Mouse (Mus musculus) G1E (cell line): Measurements from ENCODE around the gene Ctla2b. TPM values are rescaled to one million over a fixed set of nuclear protein-coding genes. Genes with fewer than 3 reads are reported as not detected.

Experiments
- ATAC-seq: 2 replicates; pipeline ENCODE4 v1.8.0; 2016; ENCODE audit warnings: mild to moderate bottlenecking; ENCODE audit not compliant: insufficient number of reproducible peaks, poor library complexity, low FRiP score, severe bottlenecking; ENCODE audit errors: extremely low read depth
- DNase-seq: peaks from one replicate; pipeline ENCODE4 v3.0.0; 2012; ENCODE audit warnings: low spot score
- H3K27me3 ChIP-seq: 2 replicates; pipeline ENCODE4 v1.6.1; 2012; ENCODE audit warnings: mild to moderate bottlenecking, low read length, inconsistent platforms; ENCODE audit not compliant: insufficient read depth
- H3K36me3 ChIP-seq: replicated peaks from 2 replicates; pipeline ENCODE3; 2012; ENCODE audit warnings: mild to moderate bottlenecking, inconsistent platforms
- H3K4me1 ChIP-seq: 2 replicates; pipeline ENCODE4 v1.6.1; 2012; ENCODE audit warnings: low read depth, low read length, inconsistent platforms, mixed read lengths; ENCODE audit not compliant: insufficient read depth
- H3K4me3 ChIP-seq: 2 replicates; pipeline ENCODE4 v1.5.1; 2012; ENCODE audit warnings: low read depth, mild to moderate bottlenecking, inconsistent platforms, low read length, moderate library complexity, mixed read lengths
- H3K9me3 ChIP-seq: replicated peaks from 2 replicates; pipeline ENCODE4 v1.6.1; 2012; ENCODE audit warnings: inconsistent platforms
- CTCF ChIP-seq: IDR thresholded peaks from 2 replicates; pipeline ENCODE4 v1.5.1; 2012; ENCODE audit warnings: low read depth, low read length, inconsistent platforms, mixed read lengths
- GATA1 ChIP-seq: IDR thresholded peaks from 2 replicates; pipeline ENCODE4 v1.6.1; 2012; ENCODE audit warnings: borderline replicate concordance, low read length, inconsistent platforms, mixed read lengths
- GATA2 ChIP-seq: IDR thresholded peaks from 2 replicates; pipeline ENCODE4 v1.6.1; 2012; ENCODE audit warnings: low read depth, low read length, inconsistent platforms, borderline replicate concordance
- POLR2AphosphoS5 ChIP-seq: IDR thresholded peaks from 2 replicates; pipeline ENCODE4 v1.6.1; 2012; ENCODE audit warnings: low read depth, low read length, inconsistent platforms; ENCODE audit not compliant: insufficient replicate concordance
- TAL1 ChIP-seq: conservative IDR thresholded peaks from 2 replicates; pipeline ENCODE4 v1.6.1; 2012; ENCODE audit warnings: low read depth, low read length, inconsistent platforms, mixed read lengths
- polyA plus RNA-seq: library from polyadenylated mRNA; stranded (reverse); fragments of >175 nt; gene quantifications from 2 replicates; pipeline ENCODE4 v1.2.3, GENCODE M21; 2012
- total RNA-seq, 2 experiments: library from RNA; stranded (forward) in 1 of 2; stranded (reverse) in 1 of 2; fragments of 200-1000 nt in 1 of 2; fragments of >200 nt in 1 of 2; fragmentation: Nextera tagmentation in 1 of 2; gene quantifications; 2 replicates each; pipeline ENCODE4 v1.2.3; 2014 to 2017

The Ctla2b gene
- total and polyA plus RNA-seq, 3 experiments = 0.22 TPM; not detected in 2

GRCm38 (mm10) chr13:60892301-60892700 lies 4.9 kb downstream of the Ctla2b start:
- no peak for DNase-seq
- no peak for ATAC-seq
- Histone ChIP-seq H3K4me1 (no peaks in the 10 kb centered on the region), H3K9me3 (peaks cover 16% of the 10 kb centered on the region), H3K27me3 (no peaks in the 10 kb centered on the region), H3K4me3 (no peak overlapping the region), H3K36me3 (no peaks in the 10 kb centered on the region)
- no peak for TF ChIP-seq CTCF
- no peak for TF ChIP-seq TAL1
- no peak for TF ChIP-seq GATA1
- no peak for TF ChIP-seq POLR2AphosphoS5
- no peak for TF ChIP-seq GATA2

GRCm38 (mm10) chr13:60864281-60864680 lies 33.0 kb downstream of the Ctla2b start, which contains the start of gene 4930486L24Rik:
Gene 4930486L24Rik (minus strand): TSS chr13:60864475.
- H3K4me1 ChIP-seq = no peaks in the 10 kb centered on the region
- no peak for TF ChIP-seq GATA1
- ATAC-seq (no peak), DNase-seq (no peak)
- no peaks in the 10 kb centered on the region for H3K27me3 ChIP-seq
- no peaks in the 10 kb centered on the region for H3K36me3 ChIP-seq
- peaks cover 16% of the 10 kb centered on the region for H3K9me3 ChIP-seq
- H3K4me3 ChIP-seq = no peak within 1 kb of the TSS

GRCm38 (mm10) chr13:60848241-60849120 lies 48.8 kb downstream of the Ctla2b start:
- ATAC-seq (no peak), DNase-seq (no peak)
- Histone ChIP-seq H3K4me1 (no peaks in the 10 kb centered on the region), H3K36me3 (no peaks in the 10 kb centered on the region), H3K27me3 (no peaks in the 10 kb centered on the region), H3K4me3 (no peak overlapping the region), H3K9me3 (peaks cover 12% of the 10 kb centered on the region)
- TF ChIP-seq GATA2 (no peak), CTCF (no peak), TAL1 (no peak), POLR2AphosphoS5 (no peak), GATA1 (no peak)

Other genes starting within 250 kb of the Ctla2b start
- not detected in 2 replicates for gene BC051665, start 111.1 kb downstream of the Ctla2b start, total RNA-seq (2014; fragmentation: Nextera tagmentation)
- gene BC051665, start 111.1 kb downstream of the Ctla2b start, total RNA-seq (2017) = not detected in 2 replicates
- gene BC051665, start 111.1 kb downstream of the Ctla2b start, polyA plus RNA-seq = not detected in 2 replicates
- not detected in 2 replicates for gene Ctsll3, start 94.6 kb downstream of the Ctla2b start, total RNA-seq (2014; fragmentation: Nextera tagmentation)
- gene Ctsll3, start 94.6 kb downstream of the Ctla2b start, total RNA-seq (2017) = not detected in 2 replicates
- not detected in 2 replicates for gene Ctsll3, start 94.6 kb downstream of the Ctla2b start, polyA plus RNA-seq
- gene 4930486L24Rik, start 33.0 kb downstream of the Ctla2b start, total RNA-seq (2014; fragmentation: Nextera tagmentation) = not detected in 2 replicates
- gene 4930486L24Rik, start 33.0 kb downstream of the Ctla2b start, total RNA-seq (2017) = not detected in 2 replicates
- not detected in 2 replicates for gene 4930486L24Rik, start 33.0 kb downstream of the Ctla2b start, polyA plus RNA-seq
- gene Gm49392, start 553 bp downstream of the Ctla2b start, total RNA-seq (2014; fragmentation: Nextera tagmentation) = not detected in 2 replicates
- gene Gm49392, start 553 bp downstream of the Ctla2b start, total RNA-seq (2017) = not detected in 2 replicates
- not detected in 2 replicates for gene Gm49392, start 553 bp downstream of the Ctla2b start, polyA plus RNA-seq
- gene Tpbpb, start 7.4 kb upstream of the Ctla2b start, total RNA-seq (2014; fragmentation: Nextera tagmentation) = not detected in 2 replicates
- gene Tpbpb, start 7.4 kb upstream of the Ctla2b start, total RNA-seq (2017) = not detected in 2 replicates
- not detected in 2 replicates for gene Tpbpb, start 7.4 kb upstream of the Ctla2b start, polyA plus RNA-seq
- gene Gm49393, start 38.1 kb upstream of the Ctla2b start, total RNA-seq (2014; fragmentation: Nextera tagmentation) = not detected in 2 replicates
- gene Gm49393, start 38.1 kb upstream of the Ctla2b start, total RNA-seq (2017) = not detected in 2 replicates
- not detected in 2 replicates for gene Gm49393, start 38.1 kb upstream of the Ctla2b start, polyA plus RNA-seq
- gene Gm49391, start 39.1 kb upstream of the Ctla2b start, total RNA-seq (2014; fragmentation: Nextera tagmentation) = not detected in 2 replicates
- not detected in 2 replicates for gene Gm49391, start 39.1 kb upstream of the Ctla2b start, total RNA-seq (2017)
- not detected in 2 replicates for gene Gm49391, start 39.1 kb upstream of the Ctla2b start, polyA plus RNA-seq
- gene Ctla2a, start 39.2 kb upstream of the Ctla2b start, total RNA-seq (2014; fragmentation: Nextera tagmentation) = not detected in 2 replicates
- gene Ctla2a, start 39.2 kb upstream of the Ctla2b start, total RNA-seq (2017) = 1.3 and 1.9 TPM in 2 replicates
- not detected in 2 replicates for gene Ctla2a, start 39.2 kb upstream of the Ctla2b start, polyA plus RNA-seq
- gene Tpbpa, start 44.5 kb upstream of the Ctla2b start, total RNA-seq (2014; fragmentation: Nextera tagmentation) = not detected in 2 replicates
- gene Tpbpa, start 44.5 kb upstream of the Ctla2b start, total RNA-seq (2017) = 0.33 TPM in 1 of 2 replicates, not detected in the other
- not detected in 2 replicates for gene Tpbpa, start 44.5 kb upstream of the Ctla2b start, polyA plus RNA-seq
- not detected in 2 replicates for gene Ctsj, start 108.5 kb upstream of the Ctla2b start, total RNA-seq (2014; fragmentation: Nextera tagmentation)
- 0.12 TPM in 1 of 2 replicates, not detected in the other for gene Ctsj, start 108.5 kb upstream of the Ctla2b start, total RNA-seq (2017)
- gene Ctsj, start 108.5 kb upstream of the Ctla2b start, polyA plus RNA-seq = not detected in 2 replicates
- not detected in 2 replicates for gene Ctsq, start 143.2 kb upstream of the Ctla2b start, total RNA-seq (2014; fragmentation: Nextera tagmentation)
- gene Ctsq, start 143.2 kb upstream of the Ctla2b start, total RNA-seq (2017) = not detected in 2 replicates
- not detected in 2 replicates for gene Ctsq, start 143.2 kb upstream of the Ctla2b start, polyA plus RNA-seq